Mouse (Mus musculus) mature B cell (primary cell): ENCODE data around the gene Dynlrb1.

ENCODE experiments used
- in situ Hi-C: fragments of 300-500 bp; cut with MboI; formaldehyde crosslinking; loops from 2 replicates; pipeline ENCODE4 v1.14.3; 2019

Gene Dynlrb1

GRCm38 (mm10) chr2:155280116-155280515 is 43.8 kb downstream of the Dynlrb1 start:
- in situ Hi-C loops = no loop called here

GRCm38 (mm10) chr2:155283793-155284192 is 47.5 kb downstream of the Dynlrb1 start:
- in situ Hi-C loops = no loop called here

- in situ Hi-C loops = no loop called here
Observed at GRCm38 (mm10) chr2:155284647-155285046, 48.3 kb downstream of the Dynlrb1 start.

- in situ Hi-C loops = no loop called here
Observed at GRCm38 (mm10) chr2:155285744-155286143, 49.4 kb downstream of the Dynlrb1 start.

GRCm38 (mm10) chr2:155287456-155288250 is 51.3 kb downstream of the Dynlrb1 start:
- in situ Hi-C loops = no loop called here

- in situ Hi-C loops = no loop called here
Observed at GRCm38 (mm10) chr2:155290066-155290465, 53.7 kb downstream of the Dynlrb1 start.

- in situ Hi-C loops = no loop called here
Observed at GRCm38 (mm10) chr2:155293382-155293781, 57.0 kb downstream of the Dynlrb1 start.

- in situ Hi-C loops = no loop called here
Observed at GRCm38 (mm10) chr2:155293946-155294345, 57.6 kb downstream of the Dynlrb1 start.

- in situ Hi-C loops = no loop called here
Observed at GRCm38 (mm10) chr2:155295453-155295852, 59.1 kb downstream of the Dynlrb1 start.

- in situ Hi-C loops = no loop called here
Observed at GRCm38 (mm10) chr2:155299563-155299962, 63.2 kb downstream of the Dynlrb1 start.
